Mouse (Mus musculus) urinary bladder, postnatal 36 days (tissue): ENCODE data around the gene Tbx1.

Experiments
- DNase-seq, 2 experiments: peaks; one replicate each; pipeline ENCODE4 v3.0.0; 2022; ENCODE audit warnings: low spot score in 2 of 2, mixed read lengths in 1 of 2

The Tbx1 gene

DNA sequence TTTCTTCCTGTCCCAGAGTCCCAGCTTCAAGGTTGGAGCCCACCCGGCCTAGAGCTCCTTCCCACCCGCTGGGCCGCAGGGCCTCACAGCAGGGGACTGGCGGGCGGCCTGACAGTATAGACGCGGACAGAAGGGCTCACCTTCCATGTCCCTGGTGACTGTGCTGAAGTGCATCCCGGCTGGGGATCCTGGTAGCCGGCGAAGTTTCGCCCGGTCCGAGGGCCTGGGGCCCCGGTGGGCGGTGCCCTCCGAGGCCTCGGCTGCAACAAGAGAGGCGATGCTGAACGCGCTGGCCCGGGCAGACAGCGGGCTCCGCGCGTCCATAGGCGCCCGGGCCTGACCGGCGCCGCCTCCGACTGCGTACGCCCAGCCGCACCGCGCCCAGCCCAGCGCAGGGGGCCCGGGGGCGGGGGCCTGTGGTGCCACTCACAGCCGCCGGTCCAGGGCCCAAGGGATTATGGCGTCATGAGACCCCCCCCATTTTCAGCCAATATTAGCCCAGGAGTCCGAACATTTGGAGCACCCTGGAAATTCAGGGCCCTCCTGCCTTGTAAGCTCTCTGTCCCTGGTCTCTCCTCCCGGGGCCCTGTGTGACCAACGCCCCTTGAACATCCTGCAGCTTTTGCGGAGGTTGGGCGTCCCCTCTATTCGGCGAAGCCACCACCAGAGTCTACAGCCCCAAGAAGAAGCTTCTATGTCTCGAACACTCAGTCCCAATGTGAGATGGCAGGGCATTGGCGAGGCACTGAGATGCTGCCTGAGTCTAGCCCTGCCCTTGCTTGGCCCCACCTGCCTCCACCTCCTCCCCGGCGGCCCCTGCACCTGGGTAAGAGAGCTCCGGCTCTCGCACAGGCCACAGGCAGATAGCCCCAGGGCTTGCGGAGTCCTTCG, 2.4 kb downstream of the Tbx1 start:
- DNase-seq = no peak

DNA sequence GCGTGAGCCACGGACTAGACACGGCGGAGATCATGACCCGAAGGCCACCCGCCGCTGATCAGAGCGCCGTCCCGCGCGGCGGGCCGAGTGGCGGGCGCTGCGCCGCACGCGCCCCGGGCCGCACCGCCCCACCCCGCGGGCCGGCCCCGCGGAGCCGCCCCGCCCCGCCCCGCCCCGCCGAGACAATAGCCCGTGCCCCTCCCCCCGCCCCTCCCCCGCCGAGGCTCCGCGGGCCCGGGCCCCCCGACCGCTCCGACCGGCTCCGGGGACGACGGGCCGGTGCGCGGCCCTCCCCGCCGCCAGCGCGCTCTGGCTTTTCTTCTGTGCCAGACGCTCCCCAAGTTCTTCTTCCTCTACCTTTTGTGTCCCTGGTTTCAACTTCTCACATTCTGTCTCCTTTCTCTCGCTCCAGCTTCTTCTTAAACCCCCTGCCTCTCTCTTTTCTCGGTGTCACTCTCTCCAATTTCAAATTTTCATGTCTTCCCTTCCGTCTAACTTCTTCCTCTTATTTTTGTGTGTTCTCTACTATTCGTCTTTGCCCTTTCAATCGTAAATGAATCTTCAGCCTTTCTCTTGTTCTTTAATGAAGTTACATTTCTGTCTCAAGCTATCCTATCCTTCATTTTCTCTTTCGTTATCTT, 3.4 kb downstream of the Tbx1 start:
- no peak for DNase-seq

- no peak for DNase-seq
Measured at GRCm38 (mm10) chr16:18586076-18586905, 4.2 kb downstream of the Tbx1 start.

DNA sequence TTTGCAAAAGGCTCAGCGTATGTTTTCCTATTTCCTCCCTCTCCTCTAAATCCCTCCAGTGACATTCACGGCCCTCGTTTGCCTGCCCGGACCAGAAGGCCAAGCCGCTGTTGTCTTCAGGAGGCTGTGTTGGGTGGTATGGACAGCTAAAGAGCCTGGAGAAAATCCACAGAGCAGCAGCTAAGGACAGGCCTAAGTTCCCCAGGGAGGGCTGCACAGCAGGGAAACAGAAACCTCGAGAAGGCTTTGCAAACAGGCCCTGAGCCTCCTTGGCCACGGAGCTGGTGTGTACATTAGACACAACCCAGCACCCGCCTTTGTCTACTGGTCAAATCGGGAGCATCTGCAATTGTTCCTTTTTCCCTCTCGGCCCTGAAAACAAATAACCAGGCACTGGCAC, 4.8 kb downstream of the Tbx1 start:
- no peak for DNase-seq

DNA sequence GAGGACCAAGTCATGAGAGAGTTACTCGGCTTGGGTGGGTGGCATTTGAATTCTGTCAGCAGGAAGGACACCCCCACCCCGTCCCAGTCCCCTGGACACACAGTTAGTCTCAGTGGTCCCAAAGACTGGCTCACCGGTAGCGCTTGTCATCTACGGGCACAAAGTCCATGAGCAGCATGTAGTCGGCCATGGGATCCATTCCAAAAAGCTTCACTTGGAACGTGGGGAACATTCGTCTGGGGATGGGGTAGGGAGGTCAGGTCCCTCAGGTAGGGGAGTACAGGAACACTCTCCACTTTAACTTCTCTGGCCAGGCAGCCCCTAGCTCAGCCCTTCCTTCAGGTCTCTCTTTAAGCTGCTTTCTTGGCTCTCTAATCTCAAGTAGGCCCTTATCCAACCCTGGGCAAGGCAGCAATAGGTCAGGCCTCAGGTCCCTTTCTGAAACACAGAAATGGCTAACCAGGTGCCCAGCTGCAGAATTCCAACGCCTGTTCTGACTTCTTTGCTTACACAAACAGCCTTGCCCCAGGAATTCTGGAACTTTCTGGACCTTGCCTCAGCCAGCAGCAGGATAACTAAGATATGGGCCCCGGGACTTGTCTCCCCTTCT, 5.5 kb downstream of the Tbx1 start:
- DNase-seq = no peak

DNA sequence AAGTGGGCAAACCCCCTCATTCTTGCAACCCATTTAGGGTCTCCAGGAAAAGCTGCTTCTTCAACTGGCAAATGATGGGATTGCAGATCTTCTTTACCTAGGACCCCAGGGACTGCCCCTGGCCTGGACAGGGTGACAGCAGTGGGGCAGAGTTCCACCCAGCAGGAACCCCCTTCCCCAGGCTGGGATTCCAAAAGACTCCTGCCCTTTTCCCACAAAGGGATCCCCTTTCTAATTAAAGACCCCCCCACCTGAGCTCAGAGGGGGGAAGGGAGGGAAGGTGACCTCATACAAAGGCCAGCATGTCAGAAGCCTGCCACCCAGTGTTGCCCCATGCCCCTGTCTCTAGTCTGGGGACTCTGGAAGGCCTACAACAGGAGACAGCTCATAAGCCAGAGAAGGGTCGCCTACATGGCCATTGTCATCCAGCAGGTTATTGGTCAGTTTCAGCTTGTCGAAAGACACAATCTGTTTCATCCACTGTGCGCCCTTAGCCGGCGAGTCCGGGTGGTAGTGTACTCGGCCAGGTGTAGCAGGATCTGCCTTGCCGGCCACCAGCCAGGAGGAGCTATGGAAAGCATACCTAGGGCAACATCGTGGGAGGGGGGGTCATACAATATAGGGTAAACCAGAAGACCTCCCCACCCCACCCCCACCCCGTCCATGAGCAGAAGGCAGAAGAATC, 6.7 kb downstream of the Tbx1 start:
- no peak for DNase-seq

GRCm38 (mm10) chr16:18583169-18583568, 7.3 kb downstream of the Tbx1 start:
- DNase-seq = no peak

GRCm38 (mm10) chr16:18582426-18583148, 7.9 kb downstream of the Tbx1 start:
- no peak for DNase-seq

DNA sequence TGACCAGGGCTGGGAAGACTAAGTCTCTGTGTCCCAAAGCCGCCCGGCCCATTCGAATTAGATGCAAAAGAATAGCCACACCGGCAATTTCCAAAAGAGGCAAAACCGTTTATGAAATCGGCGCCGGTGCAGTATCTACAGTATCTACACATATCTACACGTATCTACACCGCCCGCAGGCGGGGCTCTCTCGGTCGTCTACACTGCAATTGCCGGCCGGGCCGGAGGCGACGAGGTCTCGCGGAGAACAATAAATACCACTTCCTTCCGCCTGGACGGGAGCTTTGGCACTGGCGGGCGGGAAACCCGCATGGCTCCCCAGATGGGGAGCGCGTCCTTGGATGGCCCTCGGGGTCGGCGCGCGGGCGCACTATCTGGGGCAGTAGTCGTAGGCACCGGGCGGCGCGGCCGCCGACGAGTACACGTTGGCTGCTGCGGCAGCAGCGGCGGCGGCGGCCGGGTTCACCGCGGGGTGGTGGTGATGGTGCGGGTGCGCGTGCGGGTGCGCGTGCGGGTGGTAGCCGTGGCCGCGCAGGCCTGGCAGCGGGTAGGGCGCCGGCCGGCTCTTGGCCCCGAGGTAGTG, 8.8 kb downstream of the Tbx1 start:
- no peak for DNase-seq

DNA sequence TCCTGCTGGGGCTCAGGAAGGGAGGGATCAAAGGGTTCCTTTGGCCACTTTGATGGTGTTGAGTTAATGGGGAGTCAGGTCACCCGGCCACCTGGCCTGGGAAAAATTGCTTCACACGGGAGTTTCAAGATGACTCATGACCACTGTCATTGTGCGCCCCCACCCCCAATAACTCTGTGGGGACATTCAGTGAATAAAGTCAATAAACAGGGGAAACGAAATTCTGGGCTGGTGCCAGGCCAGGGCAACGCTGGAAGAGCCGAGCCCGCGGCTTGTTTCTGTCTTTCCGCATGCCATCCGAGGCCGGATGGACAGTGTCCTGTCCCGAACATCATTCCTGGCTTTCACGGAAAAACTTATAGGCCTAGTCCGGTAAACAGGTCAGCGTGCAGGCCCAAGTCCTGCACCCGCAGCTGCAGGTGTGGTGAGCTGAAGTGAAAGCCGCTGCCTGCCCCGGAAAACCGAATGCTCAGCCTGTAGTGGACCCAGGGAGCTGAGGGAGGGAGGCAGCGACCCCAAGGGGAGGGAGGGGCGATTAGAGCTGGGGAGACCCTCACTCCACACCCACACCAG, 9.3 kb downstream of the Tbx1 start:
- no peak for DNase-seq

DNA sequence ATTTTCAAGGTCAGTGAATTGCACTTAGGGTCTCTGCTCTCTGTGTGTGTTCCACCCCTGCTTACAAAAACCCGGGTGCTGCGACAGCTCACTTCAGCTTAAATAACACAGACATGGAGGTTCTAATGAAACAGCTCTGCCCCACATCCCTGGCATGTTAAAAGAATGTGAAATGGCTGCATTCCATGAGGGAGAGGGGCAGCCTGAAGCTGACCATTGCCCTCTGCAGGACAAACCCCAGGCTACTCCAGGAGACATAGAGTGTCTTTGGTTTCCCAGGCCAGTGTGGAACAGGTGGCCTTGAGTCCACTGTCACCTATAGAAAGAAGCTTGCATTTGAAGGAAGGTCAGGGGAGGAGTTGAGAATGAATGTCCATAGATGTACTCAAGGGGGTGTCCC, 10.1 kb downstream of the Tbx1 start:
- DNase-seq = no peak

- DNase-seq = no peak
Measured at GRCm38 (mm10) chr16:18577599-18578160, 12.8 kb downstream of the Tbx1 start.

DNA sequence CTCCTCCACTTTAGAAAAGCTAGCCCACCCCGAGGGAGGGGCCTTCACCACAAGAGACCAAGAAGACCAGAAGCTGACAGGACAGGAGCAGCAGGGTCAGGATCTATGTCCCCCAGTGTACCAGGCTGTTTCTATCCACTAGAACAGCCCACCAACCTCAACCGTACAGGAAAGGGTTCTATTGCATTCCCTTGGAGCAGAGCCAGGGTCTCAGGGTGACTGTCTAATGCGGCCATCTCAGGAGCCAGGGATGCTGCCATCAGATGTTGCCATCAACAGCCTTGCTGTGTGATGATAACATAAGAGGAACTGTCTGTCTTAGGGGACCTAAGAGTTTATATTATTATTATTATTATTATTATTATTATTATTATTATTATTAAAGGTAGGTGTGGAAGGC, 13.4 kb downstream of the Tbx1 start:
- no peak for DNase-seq

DNA sequence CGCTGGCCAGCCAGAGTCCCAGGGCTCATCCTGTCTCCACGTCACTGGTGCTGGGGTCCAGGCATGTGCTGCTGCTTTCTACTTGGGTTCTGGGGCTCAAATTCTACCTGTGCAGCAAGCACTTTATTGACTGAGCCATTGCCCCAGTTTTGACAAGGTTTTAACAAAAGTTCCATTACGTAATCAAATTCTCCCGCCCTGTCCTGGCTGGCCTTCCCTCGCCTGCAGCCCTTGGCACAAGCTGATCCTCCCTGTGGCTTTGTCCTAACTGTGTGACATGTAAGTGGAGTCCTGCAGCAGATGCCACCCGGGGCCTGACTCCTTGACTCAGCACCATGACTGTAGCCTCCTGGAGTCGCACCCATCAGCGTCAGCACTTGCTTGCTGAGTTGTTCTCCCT, 16.3 kb downstream of the Tbx1 start:
- DNase-seq = no peak

DNA sequence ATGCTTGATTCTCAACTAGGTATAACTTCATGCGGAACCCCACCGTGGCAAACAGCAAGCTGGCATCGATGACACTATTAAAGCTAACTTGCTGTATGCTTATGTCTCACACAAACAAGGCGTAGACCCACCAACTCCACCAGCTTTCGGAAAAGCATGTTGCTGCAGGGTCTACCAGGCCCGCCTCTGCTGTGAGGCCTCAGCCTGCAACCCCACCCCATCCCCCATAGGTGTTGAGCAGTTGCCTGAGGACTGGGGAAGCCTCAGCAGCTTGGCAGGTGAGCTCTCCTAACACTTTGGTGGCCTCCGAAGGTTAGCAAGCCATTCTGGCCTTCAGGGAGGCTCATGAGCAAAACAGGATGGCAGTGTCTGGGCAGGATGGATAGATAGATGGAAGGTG, 21.9 kb downstream of the Tbx1 start:
- no peak for DNase-seq

- DNase-seq = no peak
Measured at GRCm38 (mm10) chr16:18564472-18564871, 26.0 kb downstream of the Tbx1 start.

- no peak for DNase-seq
Measured at GRCm38 (mm10) chr16:18556461-18556860, 34.0 kb downstream of the Tbx1 start.

DNA sequence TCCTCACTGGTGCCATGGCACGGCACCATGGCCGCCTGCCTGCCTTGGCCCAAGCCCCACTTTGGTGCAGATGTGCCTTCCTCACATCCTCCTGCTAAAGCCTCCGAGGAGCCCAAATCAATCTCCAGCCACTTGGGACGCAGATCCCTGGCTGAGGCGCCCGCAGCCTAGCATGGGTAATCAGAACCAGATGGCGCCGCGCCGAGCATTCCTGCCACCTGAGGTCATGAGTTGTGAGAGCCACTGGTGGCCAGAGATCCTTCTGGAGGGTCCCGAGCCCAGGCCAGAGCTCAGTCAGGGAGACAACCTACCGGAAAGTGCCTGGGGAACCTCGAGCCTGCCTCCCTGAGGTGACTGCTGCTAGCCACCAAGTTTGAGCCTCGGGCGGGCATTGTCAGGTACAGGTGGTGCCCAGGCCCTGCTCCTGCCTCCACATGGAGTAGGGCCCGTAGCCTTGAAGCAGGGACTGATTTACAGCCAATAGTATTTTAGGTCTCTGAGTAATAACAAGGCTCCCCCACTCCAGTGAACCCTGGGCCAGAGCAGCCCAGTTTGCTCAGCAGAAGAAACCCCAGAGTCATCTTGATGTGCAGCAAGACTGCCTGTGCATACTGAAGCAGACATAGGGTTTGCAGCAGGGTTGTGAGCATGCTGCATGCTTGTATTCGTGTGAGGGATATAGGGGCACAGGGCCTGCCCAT, 35.1 kb downstream of the Tbx1 start:
- peak in 1 of 2 experiments; percentile 10 for DNase-seq

DNA sequence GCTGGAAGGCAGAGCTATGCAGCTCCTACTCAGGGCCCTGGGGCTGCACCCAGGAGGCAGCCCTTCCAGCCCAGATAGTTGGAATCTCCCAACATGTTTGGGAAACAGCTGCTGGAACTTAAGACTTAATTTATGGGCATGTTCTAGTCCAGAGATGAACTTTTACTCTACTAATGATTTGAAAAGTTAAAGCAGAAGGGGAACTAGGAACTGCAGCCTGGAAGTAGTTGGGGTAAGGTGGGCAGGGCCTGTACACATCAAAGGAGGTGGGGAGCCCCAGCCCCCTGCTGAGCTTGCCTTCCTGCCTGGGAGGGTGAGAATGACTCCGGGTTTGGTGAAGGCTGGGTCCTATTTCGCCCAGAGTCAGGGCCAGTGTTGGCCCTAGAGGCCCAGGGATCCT, 35.8 kb downstream of the Tbx1 start:
- DNase-seq = no peak
